Mouse (Mus musculus) bone marrow, adult 2 months (tissue): ENCODE measurements around the gene Pde4d.

Source experiments
- CTCF ChIP-seq: fragments of 200-500 bp; IDR thresholded peaks from 2 replicates; pipeline ENCODE4 v1.5.1; 2011; ENCODE audit warnings: low read length, control low read depth; ENCODE audit not compliant: control insufficient read depth, insufficient read depth
- POLR2A ChIP-seq: fragments of 200-500 bp; IDR thresholded peaks from 2 replicates; pipeline ENCODE4 v1.6.1; 2011; ENCODE audit warnings: low read depth, mild to moderate bottlenecking, control low read depth, low read length, borderline replicate concordance; ENCODE audit not compliant: control insufficient read depth

- TF ChIP-seq POLR2A (no peak), CTCF (no peak)
Measured at GRCm38 (mm10) chr13:108692883-108693550, 243.3 kb downstream of the Pde4d start.
